Mouse (Mus musculus): ENCODE measurements around the gene Pbx4. TPM values are rescaled to one million over a fixed set of nuclear protein-coding genes. Genes with fewer than 3 reads are reported as not detected.

Gene Pbx4
- total RNA-seq, 2 experiments from 2014 or later, result not detected

Other genes starting within 250 kb of the Pbx4 start
- gene Zfp868, start 206.9 kb upstream of the Pbx4 start, total RNA-seq (2021), result 1 to 10 TPM; 5.0 to 6.1 TPM
- gene Zfp964, start 178.0 kb upstream of the Pbx4 start, total RNA-seq (2021), result under 1 TPM; 0.53 to 0.88 TPM
- gene Zfp869, start 121.8 kb upstream of the Pbx4 start, total RNA-seq (2021), result 10 to 100 TPM; 15.3 to 15.9 TPM
- gene Zfp963, start 82.5 kb upstream of the Pbx4 start, total RNA-seq (2021), result 1 to 10 TPM; 3.2 to 5.0 TPM
- gene Gm20422, start 57.6 kb upstream of the Pbx4 start, total RNA-seq (2021), result 1 to 10 TPM; 3.2 to 3.3 TPM
- gene Atp13a1, start 41.3 kb upstream of the Pbx4 start, total RNA-seq (2021), result 1 to 10 TPM; 8.4 to 9.4 TPM
- 10 to 100 TPM; 14.1 to 14.4 TPM for gene Zfp866, start 41.3 kb upstream of the Pbx4 start, total RNA-seq (2021)
- 1 to 10 TPM; 3.5 to 3.8 TPM for gene Gmip, start 23.8 kb upstream of the Pbx4 start, total RNA-seq (2021)
- gene Lpar2, start 10.1 kb upstream of the Pbx4 start, total RNA-seq (2021), result under 1 TPM; 0.05 to 0.07 TPM
- 1 to 10 TPM; 2.5 to 2.7 TPM for gene Cilp2, start 55.2 kb downstream of the Pbx4 start, total RNA-seq (2021)
- not detected for gene Tssk6, start 69.7 kb downstream of the Pbx4 start, total RNA-seq (2021)
- gene Ndufa13, start 70.1 kb downstream of the Pbx4 start, total RNA-seq (2021), result 100 to 1,000 TPM; 347 to 364 TPM
- gene Yjefn3, start 70.2 kb downstream of the Pbx4 start, total RNA-seq (2021), result 1 to 10 TPM; 8.3 to 9.7 TPM
- 10 to 100 TPM; 28.6 to 38.8 TPM for gene Gatad2a, start 163.9 kb downstream of the Pbx4 start, total RNA-seq (2021)
- gene Mau2, start 210.2 kb downstream of the Pbx4 start, total RNA-seq (2021), result 10 to 100 TPM; 21.7 to 22.5 TPM
- 10 to 100 TPM; 16.1 to 19.5 TPM for gene Sugp1, start 210.3 kb downstream of the Pbx4 start, total RNA-seq (2021)
- gene Tm6sf2, start 240.4 kb downstream of the Pbx4 start, total RNA-seq (2021), result under 1 TPM; 0.62 to 0.64 TPM